Mouse (Mus musculus) limb, embryonic 13.5 days (tissue): ENCODE data around the gene Pnpla6. TPM values are rescaled to one million over a fixed set of nuclear protein-coding genes. Genes with fewer than 3 reads are reported as not detected.

Experiments used
- ATAC-seq: fragments of 200-750 bp; cut with Nextera tagmentation; 2 replicates; pipeline ENCODE4 v1.8.0; 2017; ENCODE audit warnings: low read depth, moderate number of reproducible peaks, moderate TSS enrichment; ENCODE audit not compliant: low FRiP score
- H3K27ac ChIP-seq: fragments of 300-500 bp; sonication (generic); 2 replicates; pipeline ENCODE4 v1.5.1; 2015; ENCODE audit warnings: inconsistent platforms, mild to moderate bottlenecking, moderate library complexity
- H3K27me3 ChIP-seq: fragments of 300-500 bp; sonication (generic); 2 replicates; pipeline ENCODE4 v1.6.1; 2015; ENCODE audit warnings: mild to moderate bottlenecking, inconsistent platforms
- H3K36me3 ChIP-seq: fragments of 300-500 bp; sonication (generic); 2 replicates; pipeline ENCODE4 v1.6.1; 2015; ENCODE audit warnings: inconsistent platforms, mild to moderate bottlenecking, moderate library complexity
- H3K4me1 ChIP-seq: fragments of 300-500 bp; sonication (generic); 2 replicates; pipeline ENCODE4 v1.6.1; 2015; ENCODE audit warnings: inconsistent platforms
- H3K4me2 ChIP-seq: fragments of 300-500 bp; sonication (generic); replicated peaks from 2 replicates; pipeline ENCODE4 v1.6.1; 2015; ENCODE audit warnings: inconsistent platforms, mild to moderate bottlenecking, moderate library complexity
- H3K4me3 ChIP-seq: fragments of 300-500 bp; sonication (generic); 2 replicates; pipeline ENCODE4 v1.5.1; 2015; ENCODE audit warnings: moderate library complexity, mild to moderate bottlenecking, inconsistent platforms
- H3K9ac ChIP-seq: fragments of 300-500 bp; sonication (generic); 2 replicates; pipeline ENCODE4 v1.6.1; 2015; ENCODE audit warnings: mild to moderate bottlenecking, inconsistent platforms
- H3K9me3 ChIP-seq: fragments of 300-500 bp; sonication (generic); 2 replicates; pipeline ENCODE4 v1.6.1; 2016; ENCODE audit warnings: inconsistent platforms
- WGBS: fragments of 180-500 bp; shearing (Covaris S2); methylation state at CpG from one replicate; pipeline ENCODE4 v1.1.7; 2015; 5-methylcytosine and 5-hydroxymethylcytosine counted together
- polyA plus RNA-seq: library from polyadenylated mRNA; unstranded; fragments of >200 nt; fragmentation: Nextera tagmentation; extraction: Ambion mirVana; gene quantifications from 2 replicates; pipeline ENCODE4 v1.2.1, GENCODE M21; 2015

Gene Pnpla6
- polyA plus RNA-seq, 1 experiment from 2014 or later, result 25.4 TPM

- WGBS, result under 1% methylated on average over 54 of the region's 64 CpGs
- peak; percentile 93 for ATAC-seq
- peaks cover 40% of the 10 kb centered on the region for H3K36me3 ChIP-seq
Measured at GRCm38 (mm10) chr8:3492901-3493844, 22.0 kb upstream of the Pnpla6 start, which contains the start of gene Zfp358. TSS of gene Zfp358 (plus strand) at chr8:3493138.

DNA sequence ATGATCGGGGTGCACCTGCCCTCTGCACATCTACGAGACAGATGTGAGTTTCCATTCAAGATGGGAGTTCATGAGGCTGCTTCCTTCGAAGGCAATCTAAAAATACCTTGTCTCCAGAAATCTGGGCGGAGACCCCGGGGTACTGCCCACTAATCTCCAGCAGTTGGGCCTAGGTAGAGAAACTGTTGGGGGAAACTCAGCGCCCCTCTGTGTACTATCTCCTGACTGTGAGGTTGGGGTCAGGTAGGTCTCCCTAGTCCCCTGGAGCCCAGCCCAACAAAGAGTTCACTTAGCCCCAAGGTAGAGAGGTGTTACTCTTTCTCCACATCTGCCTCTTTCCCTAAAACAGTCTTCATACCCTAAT, 21.4 kb upstream of the Pnpla6 start:
- peaks cover 18% of the 10 kb centered on the region for H3K4me1 ChIP-seq
- peak overlapping the region; percentile 99 for H3K9ac ChIP-seq
- H3K4me3 ChIP-seq, result peak overlapping the region; percentile 87
- H3K27ac ChIP-seq, result peak overlapping the region; percentile 91; the same call in 1 of the 2 replicates
- peak overlapping the region; percentile 79 for H3K4me2 ChIP-seq
- 0 out of 2 replicates have a peak, but pooled peaks have one; percentile 0 for ATAC-seq
- peaks cover 40% of the 10 kb centered on the region for H3K36me3 ChIP-seq
- H3K9me3 ChIP-seq, result peaks cover 24% of the 10 kb centered on the region
- 37% methylated on average over 6 of the region's 6 CpGs for WGBS
- H3K27me3 ChIP-seq, result no peaks in the 10 kb centered on the region

More at GRCm38 (mm10) chr8:3492901-3493844, 22.0 kb upstream of the Pnpla6 start, which contains the start of gene Zfp358:
- peak within 1 kb of the TSS; percentile 91 for H3K27ac ChIP-seq
- peaks cover 18% of the 10 kb centered on the region for H3K4me1 ChIP-seq
- peaks cover 24% of the 10 kb centered on the region for H3K9me3 ChIP-seq
- peak within 1 kb of the TSS; percentile 99 for H3K9ac ChIP-seq
- no peaks in the 10 kb centered on the region for H3K27me3 ChIP-seq
- H3K4me2 ChIP-seq, result peak within 1 kb of the TSS; percentile 79
- H3K4me3 ChIP-seq, result peak within 1 kb of the TSS; percentile 87

GRCm38 (mm10) chr8:3495578-3496427, 19.4 kb upstream of the Pnpla6 start:
- Histone ChIP-seq H3K4me2 (no peak overlapping the region), H3K4me3 (no peak overlapping the region), H3K9ac (no peak overlapping the region), H3K4me1 (peaks cover 25% of the 10 kb centered on the region), H3K27ac (no peak overlapping the region), H3K36me3 (peaks cover 44% of the 10 kb centered on the region), H3K9me3 (peaks cover 24% of the 10 kb centered on the region), H3K27me3 (no peaks in the 10 kb centered on the region)
- 96% methylated on average over 44 of the region's 44 CpGs for WGBS
- ATAC-seq, result no peak

DNA sequence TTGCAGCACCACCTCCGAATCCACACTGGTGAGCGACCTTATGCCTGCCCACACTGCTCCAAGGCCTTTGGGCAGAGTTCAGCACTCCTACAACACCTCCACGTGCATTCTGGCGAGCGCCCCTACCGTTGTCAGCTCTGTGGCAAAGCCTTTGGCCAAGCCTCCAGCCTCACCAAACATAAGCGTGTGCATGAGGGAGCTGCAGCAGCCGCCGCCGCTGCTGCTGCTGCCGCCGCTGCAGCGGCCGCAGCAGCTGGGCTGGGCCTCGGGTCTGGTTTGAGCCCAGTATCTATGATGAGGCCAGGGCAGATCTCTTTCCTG, 18.8 kb upstream of the Pnpla6 start:
- Histone ChIP-seq H3K36me3 (peaks cover 44% of the 10 kb centered on the region), H3K4me3 (no peak overlapping the region), H3K4me2 (no peak overlapping the region), H3K27ac (no peak overlapping the region), H3K4me1 (peaks cover 31% of the 10 kb centered on the region), H3K9ac (no peak overlapping the region), H3K9me3 (peaks cover 24% of the 10 kb centered on the region), H3K27me3 (no peaks in the 10 kb centered on the region)
- 93% methylated on average over 15 of the region's 15 CpGs for WGBS
- no peak for ATAC-seq

- H3K36me3 ChIP-seq, result peaks cover 44% of the 10 kb centered on the region
- peaks cover 24% of the 10 kb centered on the region for H3K9me3 ChIP-seq
- H3K9ac ChIP-seq, result no peak overlapping the region
- H3K4me1 ChIP-seq, result peaks cover 40% of the 10 kb centered on the region
- no peak overlapping the region for H3K27ac ChIP-seq
- no peak for ATAC-seq
- H3K4me2 ChIP-seq, result no peak overlapping the region
- WGBS, result 79% methylated on average over 3 of the region's 3 CpGs
- no peak overlapping the region for H3K4me3 ChIP-seq
- H3K27me3 ChIP-seq, result no peaks in the 10 kb centered on the region
Measured at GRCm38 (mm10) chr8:3498583-3498982, 16.6 kb upstream of the Pnpla6 start.

DNA sequence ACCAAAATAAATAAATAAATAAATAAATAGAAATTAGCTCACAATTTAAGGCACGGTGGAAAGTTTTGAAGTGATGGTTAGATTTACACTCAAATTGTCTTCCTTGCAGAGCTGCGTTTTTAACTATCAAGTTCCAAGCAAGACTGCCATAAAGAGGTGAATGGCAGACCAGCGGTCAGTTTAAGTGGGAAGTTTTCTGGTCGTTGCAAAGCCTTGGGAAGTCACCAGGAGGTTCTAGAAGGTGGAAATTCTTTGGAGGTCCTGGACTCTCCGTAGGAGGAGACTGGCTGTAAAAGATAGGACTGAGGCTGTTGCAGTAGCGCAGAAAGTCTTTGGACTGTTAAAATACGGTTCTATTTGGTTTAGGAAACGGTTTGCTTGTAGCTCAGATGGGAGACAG, 15.4 kb upstream of the Pnpla6 start:
- no peak; the same call in 1 of the 2 replicates for ATAC-seq
- peaks cover 19% of the 10 kb centered on the region for H3K9me3 ChIP-seq
- WGBS, result 3% methylated on average over 8 of the region's 8 CpGs

DNA sequence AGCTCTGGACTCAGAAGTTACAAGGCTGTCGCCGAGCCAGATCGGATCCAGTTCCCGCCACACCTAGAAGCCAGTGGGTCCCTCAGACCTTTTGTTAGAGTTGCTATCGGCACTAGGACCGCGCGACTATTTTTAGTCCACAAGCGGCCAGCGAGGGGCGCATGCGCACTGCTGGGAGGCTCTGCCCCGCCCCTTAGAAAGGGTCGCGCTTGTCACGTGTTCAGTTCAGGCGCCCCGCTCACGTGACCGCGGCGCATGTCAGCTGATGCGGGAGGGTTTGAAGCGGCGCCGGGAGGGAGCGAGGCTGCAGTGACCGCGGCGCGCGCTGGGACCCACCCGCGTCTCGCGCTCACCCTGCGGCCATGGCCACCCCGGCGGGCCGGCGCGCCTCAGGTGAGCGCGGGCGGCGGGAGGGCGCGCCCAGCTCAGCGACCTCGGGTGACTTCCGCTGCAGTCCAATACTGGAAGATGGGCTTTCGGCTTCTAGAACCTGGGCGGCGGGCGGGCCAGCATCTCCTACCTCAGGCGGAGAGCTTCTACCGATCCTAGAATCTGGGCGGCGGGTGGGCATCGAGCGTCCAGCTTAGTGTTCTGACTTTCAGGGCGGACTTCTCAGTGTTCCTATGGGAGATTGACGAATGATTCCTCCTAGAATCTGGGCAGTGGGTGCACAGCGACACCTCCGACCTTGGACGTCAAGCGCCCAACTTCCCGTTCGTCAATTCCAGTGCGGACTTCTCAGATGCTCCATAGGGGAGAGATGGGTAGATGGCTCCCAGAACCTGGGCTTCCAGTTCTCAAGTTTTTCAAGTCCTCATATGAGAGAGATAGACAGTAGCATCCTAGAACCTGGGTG, 14.7 kb upstream of the Pnpla6 start, which contains the start of gene Mcoln1:
Gene Mcoln1 (plus strand): TSS at position 223 of the 856 bp plus-strand sequence.
- peaks cover 32% of the 10 kb centered on the region for H3K4me1 ChIP-seq
- H3K36me3 ChIP-seq, result peaks cover 35% of the 10 kb centered on the region
- peak within 1 kb of the TSS; percentile 75 for H3K4me3 ChIP-seq
- peak within 1 kb of the TSS; percentile 77 for H3K4me2 ChIP-seq
- peak; percentile 92 for ATAC-seq
- peak within 1 kb of the TSS; percentile 84 for H3K9ac ChIP-seq
- WGBS, result under 1% methylated on average over 68 of the region's 70 CpGs
- H3K27ac ChIP-seq, result peak within 1 kb of the TSS; percentile 92
- no peaks in the 10 kb centered on the region for H3K27me3 ChIP-seq
- H3K9me3 ChIP-seq, result peaks cover 13% of the 10 kb centered on the region

More for the DNA sequence above, 15.4 kb upstream of the Pnpla6 start:
- Histone ChIP-seq H3K4me1 (peaks cover 32% of the 10 kb centered on the region), H3K9ac (peak overlapping the region; percentile 84), H3K36me3 (peaks cover 41% of the 10 kb centered on the region), H3K27ac (peak overlapping the region; percentile 92), H3K4me3 (peak overlapping the region; percentile 75), H3K4me2 (peak overlapping the region; percentile 77), H3K27me3 (no peaks in the 10 kb centered on the region)

- Histone ChIP-seq H3K4me2 (no peak overlapping the region), H3K27ac (no peak overlapping the region), H3K36me3 (peaks cover 35% of the 10 kb centered on the region), H3K4me3 (no peak overlapping the region), H3K4me1 (peaks cover 27% of the 10 kb centered on the region), H3K9ac (peak overlapping the region; percentile 35; the same call in 1 of the 2 replicates), H3K9me3 (no peaks in the 10 kb centered on the region), H3K27me3 (no peaks in the 10 kb centered on the region)
- ATAC-seq, result no peak
- WGBS, result 49% methylated on average over 4 of the region's 4 CpGs
Measured at GRCm38 (mm10) chr8:3502217-3502616, 13.0 kb upstream of the Pnpla6 start.

GRCm38 (mm10) chr8:3507979-3508754, 7.0 kb upstream of the Pnpla6 start:
- 94% methylated on average over 6 of the region's 6 CpGs for WGBS
- no peak overlapping the region for H3K27ac ChIP-seq
- peaks cover 79% of the 10 kb centered on the region for H3K36me3 ChIP-seq
- no peaks in the 10 kb centered on the region for H3K4me1 ChIP-seq
- no peak overlapping the region for H3K9ac ChIP-seq
- no peak overlapping the region for H3K4me2 ChIP-seq
- H3K4me3 ChIP-seq, result no peak overlapping the region
- no peaks in the 10 kb centered on the region for H3K27me3 ChIP-seq
- H3K9me3 ChIP-seq, result no peaks in the 10 kb centered on the region
- no peak for ATAC-seq

- ATAC-seq, result no peak; the same call in 1 of the 2 replicates
- Histone ChIP-seq H3K4me3 (peak overlapping the region; percentile 69), H3K9me3 (no peaks in the 10 kb centered on the region), H3K27ac (peak overlapping the region; percentile 73; the same call in 1 of the 2 replicates), H3K27me3 (no peaks in the 10 kb centered on the region), H3K36me3 (peaks cover 44% of the 10 kb centered on the region), H3K9ac (no peak overlapping the region; the same call in 1 of the 2 replicates), H3K4me1 (peaks cover 15% of the 10 kb centered on the region), H3K4me2 (peak overlapping the region; percentile 98)
- WGBS, result 25% methylated on average over 13 of the region's 13 CpGs
Measured at GRCm38 (mm10) chr8:3514681-3515247, 420 bp upstream of the Pnpla6 start.
